Mouse (Mus musculus): ENCODE measurements around the gene Keg1.
"Not testable (repeated sequence)": the region's sequence is repeated elsewhere in the genome, so short reads cannot be mapped to it uniquely, and the experiment has no call there.

The Keg1 gene

DNA sequence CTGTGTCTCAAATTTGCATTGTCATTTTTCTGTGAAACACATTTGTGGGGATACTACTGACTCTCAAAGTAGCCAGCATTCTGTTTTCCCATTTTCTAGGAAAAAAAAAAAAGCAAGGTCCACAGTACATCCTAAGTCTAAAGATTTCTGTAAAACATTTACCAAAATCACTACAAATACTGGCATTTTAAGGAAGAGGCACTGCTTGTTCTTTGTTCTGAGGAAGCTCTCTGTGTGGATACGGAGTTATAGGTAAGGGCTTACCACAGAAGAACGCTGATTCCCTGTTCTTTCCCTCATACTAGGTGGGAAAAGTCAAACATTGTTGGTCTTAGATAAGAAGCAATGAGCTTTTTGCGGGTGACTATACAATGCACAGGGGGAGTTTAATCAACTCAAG lies at the start of gene Keg1:
TSS of gene Keg1 (plus strand) at position 197 of the 400 bp plus-strand sequence.
- no peak for DNase-seq (ENCODE audit: low read depth in 2 of 2, low spot score in 2 of 2)

DNA sequence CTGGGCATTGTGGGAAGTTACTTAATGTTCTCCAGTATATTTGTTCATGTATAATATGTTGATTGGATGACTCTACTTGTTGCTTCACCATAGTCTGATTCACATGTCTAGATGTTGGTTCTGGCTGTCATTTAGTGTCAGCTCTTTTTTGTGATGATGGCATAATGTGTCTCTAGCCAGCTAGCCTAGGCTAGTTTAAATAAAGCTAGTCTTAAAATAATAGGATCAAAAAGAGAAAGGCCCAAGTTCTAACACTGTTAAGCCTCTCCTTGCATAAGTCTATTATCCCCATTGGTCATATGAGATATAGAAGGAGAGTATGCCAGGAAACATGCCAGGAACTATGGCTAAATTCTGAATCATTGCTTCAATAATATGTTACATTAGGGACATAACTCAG lies 46.1 kb upstream of the Keg1 start:
- no peak for DNase-seq (ENCODE audit: low read depth in 2 of 2, low spot score in 2 of 2)

DNA sequence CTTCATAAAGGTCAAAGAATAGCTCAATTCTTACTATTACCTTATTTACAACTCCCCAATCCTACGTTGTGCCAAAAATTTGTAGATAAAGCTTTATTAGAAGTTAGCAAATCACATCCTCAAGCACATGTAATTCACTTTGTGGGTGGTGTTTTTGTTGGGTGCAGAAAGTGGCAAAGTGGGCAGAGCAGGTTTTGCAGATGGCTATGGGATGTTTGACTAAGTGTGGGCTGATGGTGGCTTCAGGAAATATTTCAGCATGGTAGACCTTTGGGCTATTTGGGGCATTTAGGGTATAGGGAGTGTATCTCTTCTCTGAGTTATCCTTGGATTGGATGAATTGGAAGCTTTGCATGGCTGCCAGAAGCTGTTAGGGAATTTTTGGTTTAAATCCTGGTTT lies 29.4 kb upstream of the Keg1 start:
- DNase-seq (ENCODE audit: low read depth in 2 of 2, low spot score in 2 of 2): no peak

DNA sequence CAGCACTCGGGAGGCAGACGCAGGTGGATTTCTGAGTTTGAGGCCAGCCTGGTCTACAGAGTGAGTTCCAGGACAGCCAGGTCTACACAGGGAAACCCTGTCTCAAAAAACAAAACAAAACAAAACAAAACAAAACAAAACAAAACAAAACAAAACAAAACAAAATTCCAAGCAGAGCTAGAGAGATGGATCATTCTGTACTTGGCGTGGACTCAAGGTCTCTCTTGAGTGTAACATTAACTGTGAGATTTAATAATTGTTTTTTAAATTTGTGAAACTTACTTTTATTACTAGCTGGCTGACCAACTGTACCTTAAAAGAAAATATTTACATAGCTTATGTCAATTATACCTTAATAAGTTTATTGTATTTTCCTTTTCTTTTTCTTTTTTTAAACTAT lies 27.0 kb upstream of the Keg1 start:
- not testable (repeated sequence) for DNase-seq (ENCODE audit: low read depth in 2 of 2, low spot score in 2 of 2)

DNA sequence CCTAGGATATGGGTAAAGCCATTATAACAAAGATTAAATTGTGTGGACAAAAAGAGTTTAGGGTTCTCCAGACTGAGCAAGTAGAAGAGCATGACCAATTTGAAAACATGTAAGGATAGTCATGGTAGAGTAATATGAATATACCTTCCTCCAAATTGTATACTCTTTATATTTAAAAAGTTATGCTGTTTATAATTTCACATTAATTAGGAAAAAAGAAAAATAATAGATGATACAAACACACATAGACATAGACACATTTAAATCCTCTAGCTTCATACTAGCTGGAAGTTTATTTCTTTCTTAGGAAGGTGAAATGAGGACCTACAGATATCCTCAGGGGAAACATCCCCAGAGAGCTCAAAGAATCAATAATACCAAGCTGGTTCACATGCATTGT lies 25.4 kb upstream of the Keg1 start, which contains the start of gene Olfr1442:
TSS of gene Olfr1442 (plus strand) at position 301 of the 400 bp plus-strand sequence.
- no peak for DNase-seq (ENCODE audit: low read depth in 2 of 2, low spot score in 2 of 2)

DNA sequence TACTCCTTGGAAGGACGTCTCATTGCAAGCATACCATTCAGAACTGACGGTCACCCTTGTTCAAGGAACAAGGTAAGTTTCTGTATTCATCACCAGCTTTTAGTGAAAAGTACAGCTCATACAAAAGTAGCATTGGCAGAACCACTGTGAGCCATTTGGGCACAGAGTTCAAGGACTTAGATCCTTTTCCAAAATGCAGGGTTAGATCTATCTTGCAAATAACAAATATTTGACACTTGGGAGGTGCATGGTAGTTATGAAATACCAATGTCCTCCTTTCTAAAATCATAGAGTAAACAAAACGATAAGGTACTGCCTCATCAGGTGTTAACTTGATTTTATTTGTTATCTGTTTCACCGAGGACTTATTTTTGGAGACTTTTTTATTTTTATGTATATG lies 24.5 kb upstream of the Keg1 start:
- no peak for DNase-seq (ENCODE audit: low read depth in 2 of 2, low spot score in 2 of 2)

DNA sequence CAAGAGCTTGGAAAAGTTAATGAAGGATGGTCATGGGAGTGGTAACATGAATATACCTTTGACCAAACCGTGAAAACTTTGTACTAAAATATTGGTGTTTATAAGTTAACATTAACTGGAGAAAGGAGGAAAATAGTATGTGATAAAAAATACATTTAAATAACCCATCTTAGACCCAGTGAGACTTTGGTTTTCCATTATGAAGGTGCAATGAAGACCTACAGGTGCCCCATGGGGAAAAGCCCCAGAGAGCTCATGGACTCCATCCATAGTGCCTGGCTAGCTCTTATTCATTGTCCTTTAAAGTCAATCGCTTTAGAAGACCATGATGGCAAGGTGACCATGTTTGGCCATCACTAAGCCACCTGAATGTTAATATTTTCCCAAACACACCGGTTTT lies 17.8 kb upstream of the Keg1 start, which contains the start of gene Olfr1443:
TSS of gene Olfr1443 (plus strand) at position 301 of the 400 bp plus-strand sequence.
- DNase-seq (ENCODE audit: low read depth in 2 of 2, low spot score in 2 of 2): no peak

DNA sequence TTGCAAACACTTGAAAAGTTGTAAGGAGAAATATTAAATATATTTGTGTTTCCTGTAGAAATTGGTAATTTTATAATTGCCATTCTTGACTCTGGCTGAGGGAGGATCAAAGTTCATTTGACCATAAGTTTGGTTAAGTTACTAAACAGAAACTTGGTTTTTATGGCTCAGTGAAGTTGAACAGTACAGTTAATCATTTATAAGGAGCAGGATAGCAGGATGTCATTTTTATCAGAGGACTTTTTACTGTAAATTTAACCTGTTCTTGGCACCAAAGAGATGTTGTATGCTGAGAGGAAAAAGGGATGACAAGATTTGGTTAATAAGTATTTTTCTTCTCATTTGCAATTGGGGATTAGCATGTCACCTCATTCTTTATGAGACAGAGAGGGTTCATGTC lies 10.9 kb upstream of the Keg1 start:
- no peak for DNase-seq (ENCODE audit: low read depth in 2 of 2, low spot score in 2 of 2)

DNA sequence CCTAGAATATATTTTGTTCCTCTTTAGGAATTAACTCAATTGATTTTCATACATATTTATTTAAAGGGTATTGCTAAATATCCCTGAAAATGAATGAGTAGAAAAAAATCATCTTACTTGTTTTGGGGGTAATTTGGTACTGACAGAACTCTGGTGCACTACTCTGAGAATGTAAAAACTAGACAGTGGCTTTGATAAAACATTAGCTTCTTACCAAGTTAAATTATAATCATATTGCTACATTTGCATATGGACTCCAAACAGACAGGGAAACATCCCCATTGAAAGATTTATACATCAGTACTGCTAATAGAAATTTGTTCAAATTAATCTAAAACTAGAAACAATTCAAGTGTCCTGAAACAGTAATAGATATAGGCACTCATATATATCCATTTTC lies 10.4 kb upstream of the Keg1 start:
- no peak for DNase-seq (ENCODE audit: low read depth in 2 of 2, low spot score in 2 of 2)

DNA sequence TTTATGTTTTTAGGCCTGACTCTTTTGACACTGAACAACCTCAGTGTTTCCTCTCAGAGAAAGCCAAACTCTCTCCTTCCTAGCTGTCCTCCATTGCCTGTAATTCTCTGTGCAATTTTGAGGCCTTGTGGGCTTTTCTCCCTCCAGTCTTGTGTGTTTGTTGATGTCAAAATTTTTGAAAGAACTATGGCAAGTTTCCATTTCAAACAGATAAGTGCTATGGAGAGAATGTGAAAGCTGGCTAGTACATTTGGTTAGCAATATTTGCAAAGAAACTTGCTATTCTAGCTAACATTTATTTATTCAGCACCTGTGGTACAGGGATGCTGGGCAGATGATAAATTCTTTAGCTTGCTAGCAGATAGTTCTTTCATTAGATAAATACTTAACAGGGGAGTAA lies 635 bp downstream of the Keg1 start:
- no peak for DNase-seq (ENCODE audit: low read depth in 2 of 2, low spot score in 2 of 2)

DNA sequence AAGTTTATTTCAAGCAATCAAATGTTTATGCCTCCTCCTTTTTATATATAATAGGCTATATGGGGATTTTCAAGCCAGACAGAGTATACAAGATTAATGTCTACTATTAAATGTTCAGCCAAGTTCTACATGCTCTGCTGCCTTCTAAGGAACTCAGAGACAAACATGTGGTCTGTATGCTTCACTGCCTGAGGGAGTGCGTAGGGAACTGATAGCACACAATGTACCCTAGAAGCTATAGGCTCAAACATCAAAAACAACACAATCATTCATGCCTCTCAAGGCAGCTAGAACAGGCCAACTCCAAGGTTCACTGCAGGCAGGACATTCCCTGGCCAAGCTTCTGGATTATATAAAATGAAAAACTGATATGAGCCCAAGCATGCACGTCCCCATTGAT lies 12.9 kb downstream of the Keg1 start:
- no peak for DNase-seq (ENCODE audit: low read depth in 2 of 2, low spot score in 2 of 2)

DNA sequence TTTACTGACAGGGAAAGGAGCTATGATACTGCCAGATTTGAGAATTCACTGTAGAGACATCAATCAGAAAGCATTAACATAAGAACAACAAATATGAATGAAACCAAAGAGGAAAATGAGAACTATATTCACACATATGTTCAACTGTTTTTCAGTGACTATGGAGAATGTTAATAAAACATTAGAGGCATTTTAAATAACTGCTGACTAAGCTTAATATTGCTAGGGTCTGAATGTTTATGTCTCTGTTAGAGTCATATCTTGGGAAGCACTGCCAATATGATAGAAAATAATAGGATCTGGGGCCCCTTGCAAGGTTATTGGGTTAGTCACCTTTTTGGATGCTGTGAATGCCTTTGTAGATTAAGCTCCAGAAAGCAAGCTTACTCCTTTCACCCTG lies 13.4 kb downstream of the Keg1 start:
- no peak for DNase-seq (ENCODE audit: low read depth in 2 of 2, low spot score in 2 of 2)

DNA sequence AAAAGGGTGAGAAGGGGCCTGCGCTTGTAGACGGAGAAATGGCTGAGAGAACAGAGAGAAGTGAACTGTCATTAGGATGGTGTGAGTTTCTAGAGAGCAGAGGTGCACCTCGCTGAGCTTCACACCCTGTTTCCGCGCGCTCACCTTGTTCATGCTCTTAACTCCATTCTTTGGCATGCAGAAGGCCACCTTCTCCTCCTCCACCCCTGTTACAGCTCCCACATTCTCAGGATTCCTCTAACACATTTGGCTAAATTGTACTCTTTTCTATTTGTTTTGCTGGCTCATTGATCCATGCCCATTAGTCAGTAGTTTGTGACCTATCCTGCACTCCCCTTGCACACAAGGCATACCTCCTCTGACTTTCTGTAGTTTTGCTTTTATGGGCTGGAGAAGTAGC lies 23.6 kb downstream of the Keg1 start:
- no peak for DNase-seq (ENCODE audit: low read depth in 2 of 2, low spot score in 2 of 2)

DNA sequence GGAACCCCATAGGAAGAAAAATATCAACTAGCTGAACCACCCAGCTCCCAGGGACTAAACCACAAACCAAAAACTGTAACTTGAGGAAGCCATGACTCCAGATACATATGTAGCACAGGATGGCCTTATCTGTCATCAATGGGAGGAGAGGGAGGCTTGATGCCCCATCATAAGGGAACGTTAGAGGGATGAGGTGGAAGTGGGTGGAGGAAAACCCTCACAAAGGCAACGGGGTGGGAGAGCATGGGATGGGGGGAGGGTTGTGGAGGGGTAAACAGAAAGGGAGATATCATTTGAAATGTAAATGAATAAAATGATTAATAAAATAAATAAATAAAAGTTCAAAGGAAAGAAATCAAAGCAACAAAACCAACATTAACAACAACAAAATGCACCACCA lies 24.9 kb downstream of the Keg1 start:
- no peak for DNase-seq (ENCODE audit: low read depth in 2 of 2, low spot score in 2 of 2)

DNA sequence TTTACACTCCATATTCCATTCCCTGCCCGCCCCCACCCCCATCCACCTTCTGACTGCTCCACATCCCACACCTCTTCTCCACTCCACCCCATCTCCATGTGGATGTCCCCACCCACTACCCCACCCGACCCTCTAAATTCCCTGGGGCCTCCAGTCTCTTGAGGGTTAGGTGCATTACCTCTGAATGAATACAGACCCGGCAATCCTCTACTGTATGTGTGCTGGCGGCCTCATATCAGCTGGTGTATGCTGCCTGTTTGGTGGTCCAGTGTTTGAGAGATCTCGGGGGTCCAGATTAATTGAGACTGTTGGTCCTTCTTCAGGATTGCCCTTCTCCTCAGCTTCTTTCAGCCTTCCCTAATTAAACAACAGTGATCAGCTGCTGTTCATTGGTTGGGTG lies 25.3 kb downstream of the Keg1 start:
- DNase-seq (ENCODE audit: low read depth in 2 of 2, low spot score in 2 of 2): not testable (repeated sequence)

DNA sequence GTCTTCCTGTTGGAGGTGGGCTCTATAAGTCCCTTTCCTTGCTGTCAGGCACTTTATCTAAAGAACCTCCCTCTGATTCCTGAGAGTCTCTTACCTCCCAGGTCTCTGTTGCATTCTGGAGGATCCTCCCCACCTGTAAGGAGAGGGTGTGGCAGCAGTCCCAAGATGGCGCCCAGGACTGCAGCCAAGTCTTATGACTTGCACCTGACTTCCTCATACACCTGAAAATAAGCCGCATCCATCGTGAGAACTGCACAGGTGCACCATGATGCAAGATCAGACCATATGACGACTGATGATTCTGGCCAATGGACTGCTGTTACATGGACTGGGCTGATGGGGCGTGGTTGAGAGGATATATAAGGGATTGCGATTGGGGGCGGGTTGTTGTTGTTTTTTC lies 26.0 kb downstream of the Keg1 start:
- not testable (repeated sequence) for DNase-seq (ENCODE audit: low read depth in 2 of 2, low spot score in 2 of 2)

DNA sequence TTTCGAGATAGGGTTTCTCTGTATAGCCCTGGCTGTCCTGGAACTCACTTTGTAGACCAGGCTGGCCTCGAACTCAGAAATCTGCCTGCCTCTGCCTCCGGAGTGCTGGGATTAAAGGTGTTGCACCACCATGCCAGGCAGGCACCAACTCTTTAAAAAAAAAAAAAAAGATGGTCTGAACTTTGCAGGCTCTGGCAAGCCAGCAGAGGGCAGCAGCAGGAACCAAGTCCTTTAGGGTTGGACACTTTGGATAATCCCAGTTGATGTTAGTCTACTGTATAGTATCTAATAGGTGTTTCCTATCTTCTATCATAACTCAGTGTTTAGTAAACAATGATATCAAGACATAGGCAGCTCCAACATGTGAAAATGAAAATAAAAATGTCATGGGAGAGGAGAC lies 26.7 kb downstream of the Keg1 start:
- DNase-seq (ENCODE audit: low read depth in 2 of 2, low spot score in 2 of 2): no peak

DNA sequence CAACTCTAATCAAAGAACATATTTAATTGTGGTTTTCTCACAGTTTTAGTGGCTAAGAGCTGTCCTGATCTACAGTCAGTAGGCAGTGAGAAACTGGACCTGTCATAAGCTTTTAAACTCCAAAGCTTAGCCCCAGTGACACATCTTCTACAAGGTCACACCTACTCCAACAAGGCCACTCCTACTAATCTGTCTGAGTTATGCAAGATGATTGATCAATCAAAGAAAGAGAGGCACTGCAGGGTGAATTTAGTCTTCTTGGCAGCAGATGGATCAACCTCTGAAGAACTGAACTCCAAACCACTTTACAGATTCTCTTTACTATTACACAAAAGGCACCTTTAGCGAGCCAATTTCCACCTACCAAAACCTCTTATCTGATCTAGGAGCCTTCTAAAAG lies 30.3 kb downstream of the Keg1 start:
- no peak for DNase-seq (ENCODE audit: low read depth in 2 of 2, low spot score in 2 of 2)

DNA sequence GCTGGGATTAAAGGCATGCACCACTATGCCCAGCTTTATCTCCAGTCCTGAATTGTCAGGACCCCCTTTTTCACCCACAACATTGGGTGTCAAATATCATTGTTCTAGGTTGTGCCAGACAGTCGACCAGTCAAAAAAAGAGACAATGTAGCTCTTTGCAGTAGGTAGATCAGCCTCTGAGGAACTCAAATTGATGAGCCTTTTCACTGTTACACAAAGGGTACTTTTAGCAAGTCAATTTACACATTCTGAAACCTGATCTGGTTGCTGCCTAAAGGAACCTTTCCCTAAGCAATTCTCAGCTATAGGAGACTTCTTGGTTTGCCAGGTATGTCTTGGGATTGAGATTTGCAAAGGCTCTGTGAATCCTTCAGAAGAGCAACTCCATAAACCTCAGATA lies 35.5 kb downstream of the Keg1 start:
- DNase-seq (ENCODE audit: low read depth in 2 of 2, low spot score in 2 of 2): no peak

DNA sequence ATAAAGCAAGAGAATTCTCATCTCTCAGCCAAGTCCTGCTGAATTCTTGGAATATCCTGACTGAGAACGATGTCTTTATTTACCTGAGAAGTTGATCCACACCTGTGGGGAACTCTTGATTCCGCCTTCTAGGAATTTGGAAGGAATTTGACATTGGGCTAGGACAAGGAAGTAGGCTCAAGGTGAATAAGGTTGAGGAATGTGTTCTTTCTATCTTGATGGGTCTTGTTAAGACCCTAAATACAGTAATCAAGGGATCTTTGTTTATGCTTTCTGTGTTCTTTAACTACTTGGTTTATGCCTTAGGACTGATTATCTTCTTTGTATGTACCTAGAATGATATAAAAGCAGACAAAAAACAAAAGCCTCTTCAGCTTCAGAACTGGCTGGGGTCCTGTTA lies 36.4 kb downstream of the Keg1 start:
- DNase-seq (ENCODE audit: low read depth in 2 of 2, low spot score in 2 of 2): no peak

DNA sequence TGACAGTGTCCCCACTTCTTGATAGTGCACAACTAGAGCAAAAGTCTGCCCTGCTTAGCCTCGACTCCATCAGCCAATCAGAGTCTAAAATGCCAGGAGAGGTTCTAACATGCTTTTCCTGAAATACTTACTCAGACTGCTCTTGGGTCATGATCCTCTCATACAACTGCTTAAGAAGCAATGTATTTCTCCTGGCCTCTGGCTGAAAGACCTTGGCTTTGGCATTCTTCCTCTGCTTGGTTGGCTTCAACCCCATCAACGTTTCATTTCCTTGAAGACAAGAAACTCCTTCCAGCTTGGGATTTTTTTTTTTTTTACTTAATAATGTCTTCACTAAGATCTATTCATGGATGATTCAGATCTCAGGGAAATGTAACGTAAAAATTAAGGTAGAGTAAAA lies 60.7 kb downstream of the Keg1 start:
- no peak for DNase-seq (ENCODE audit: low read depth in 2 of 2, low spot score in 2 of 2)

DNA sequence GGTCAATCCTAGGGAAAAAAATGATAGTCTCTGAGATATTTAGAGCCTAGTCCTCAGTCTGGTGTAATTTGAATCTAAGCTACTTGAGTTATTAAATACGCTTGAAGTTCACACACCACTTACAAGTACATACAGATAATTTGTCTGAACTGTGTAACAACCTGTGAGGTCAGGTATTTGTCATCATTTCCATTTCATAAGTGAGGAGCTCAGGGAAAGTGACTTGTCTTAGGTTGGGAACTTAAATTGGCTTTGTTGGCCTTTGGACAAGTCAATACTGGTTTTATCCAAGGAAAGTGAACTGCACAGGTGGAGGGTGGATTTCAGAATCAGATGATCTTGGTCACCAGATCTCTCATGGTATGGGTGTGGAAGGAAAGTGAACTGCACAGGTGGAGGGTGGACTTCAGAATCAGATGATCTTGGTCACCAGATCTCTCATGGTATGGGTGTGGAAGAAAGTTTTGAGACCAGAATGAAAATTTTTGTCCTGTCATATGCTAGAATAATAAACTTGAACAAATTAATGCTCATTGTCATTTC lies 63.4 kb downstream of the Keg1 start:
- DNase-seq (ENCODE audit: low read depth in 2 of 2, low spot score in 2 of 2): no peak

DNA sequence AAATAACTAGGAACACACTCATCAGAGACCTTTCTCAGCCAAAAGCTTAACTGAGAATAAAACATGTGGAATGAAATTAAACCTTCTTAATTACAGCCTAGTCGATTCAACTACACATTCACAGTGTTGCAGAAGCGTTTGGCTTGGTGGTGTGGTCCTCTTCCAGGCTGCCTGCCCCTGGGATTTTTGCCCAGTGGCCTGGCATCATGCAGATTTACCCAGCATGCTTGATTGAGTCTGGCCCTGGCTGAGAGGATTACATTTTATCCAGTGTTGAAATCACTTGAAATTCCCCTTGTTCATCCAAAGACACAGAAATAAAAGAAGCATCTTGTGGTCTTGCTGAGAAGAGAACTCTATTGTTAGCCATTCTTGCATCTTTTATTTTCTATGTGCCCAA lies 64.1 kb downstream of the Keg1 start:
- DNase-seq (ENCODE audit: low read depth in 2 of 2, low spot score in 2 of 2): no peak
